Mouse (Mus musculus) gastrocnemius, postnatal 4 days (tissue): Measurements from ENCODE around the gene Ica1l. TPM values are rescaled to one million over a fixed set of nuclear protein-coding genes. Genes with fewer than 3 reads are reported as not detected.
A peak's percentile ranks its signal among the peaks of the same experiment; 100 is the strongest.
"Not testable (repeated sequence)": the region's sequence is repeated elsewhere in the genome, so short reads cannot be mapped to it uniquely, and the experiment has no call there.

ENCODE experiments used
- DNase-seq, 2 experiments: peaks; one replicate each; pipeline ENCODE4 v3.0.0; 2021 to 2022; ENCODE audit warnings: low spot score in 2 of 2, mixed read lengths in 2 of 2
- long read RNA-seq, 2 experiments: library from polyadenylated mRNA; stranded (forward); transcript quantifications; one replicate each; pipeline ENCODE4 v2.0.0; 2021
- total RNA-seq, 2 experiments: library from RNA; stranded (reverse); gene quantifications; 2 replicates each; pipeline ENCODE4 v1.2.3; 2021

The Ica1l gene
- 1 to 10 TPM in 1 of 2 experiments, under 1 TPM in 1; 0.61 to 1.4 TPM for total RNA-seq
- long read RNA-seq, experiment 1, partial matches to known transcripts: 0 of 2 reads
- long read RNA-seq, experiment 1, other reads (novel, unspliced or antisense): 2 of 2 reads
- long read RNA-seq, experiment 2, partial matches to known transcripts: 0 of 5 reads
- long read RNA-seq, experiment 2, other reads (novel, unspliced or antisense): 4 of 5 reads

GRCm38 (mm10) chr1:60042796-60043469 lies at the start of gene Ica1l:
TSS of gene Ica1l (minus strand) at chr1:60043184.
- peak; percentile 58 to 66 for DNase-seq

- DNase-seq: no peak
Measured at GRCm38 (mm10) chr1:60076411-60076810, 33.4 kb upstream of the Ica1l start.

DNA sequence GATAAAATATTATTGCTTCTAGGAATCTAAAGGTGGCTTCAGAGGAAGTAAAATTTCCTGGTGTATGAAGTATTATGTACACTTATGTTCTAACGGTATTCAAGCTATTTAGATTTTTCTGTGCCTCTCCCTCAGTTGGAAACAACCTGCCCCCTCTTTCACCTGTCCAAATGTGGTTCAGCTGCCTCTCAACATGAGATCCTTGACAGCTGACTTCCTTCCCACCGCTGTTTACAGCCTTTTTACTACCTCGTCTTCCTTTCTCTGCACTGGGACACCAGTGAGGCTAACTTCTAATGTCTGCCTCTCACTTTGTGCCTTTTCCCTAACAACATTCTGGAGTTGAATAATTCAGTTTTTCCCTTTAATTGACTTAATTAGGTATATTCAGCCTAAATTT lies 32.6 kb upstream of the Ica1l start:
- no peak for DNase-seq

DNA sequence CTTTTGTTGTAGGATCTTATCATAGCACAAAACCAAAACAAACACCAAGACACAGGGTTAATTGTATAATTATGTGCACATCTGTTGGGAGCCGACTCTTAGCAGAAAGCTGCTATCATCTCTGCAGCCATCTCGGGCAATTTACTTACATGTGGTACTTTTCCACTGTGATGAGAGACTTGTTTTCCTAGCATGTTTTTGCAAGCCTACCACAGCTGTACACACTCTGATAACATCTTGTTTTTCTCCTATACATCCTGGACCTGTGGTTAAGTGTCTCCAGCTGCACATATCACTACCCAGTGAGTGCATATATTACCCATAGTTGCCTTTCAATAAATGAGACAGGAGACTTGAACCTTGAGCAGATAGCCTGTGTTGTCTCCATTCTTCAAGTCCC lies 32.0 kb upstream of the Ica1l start:
- DNase-seq: no peak

GRCm38 (mm10) chr1:60070725-60071124 lies 27.7 kb upstream of the Ica1l start:
- DNase-seq: not testable (repeated sequence)

DNA sequence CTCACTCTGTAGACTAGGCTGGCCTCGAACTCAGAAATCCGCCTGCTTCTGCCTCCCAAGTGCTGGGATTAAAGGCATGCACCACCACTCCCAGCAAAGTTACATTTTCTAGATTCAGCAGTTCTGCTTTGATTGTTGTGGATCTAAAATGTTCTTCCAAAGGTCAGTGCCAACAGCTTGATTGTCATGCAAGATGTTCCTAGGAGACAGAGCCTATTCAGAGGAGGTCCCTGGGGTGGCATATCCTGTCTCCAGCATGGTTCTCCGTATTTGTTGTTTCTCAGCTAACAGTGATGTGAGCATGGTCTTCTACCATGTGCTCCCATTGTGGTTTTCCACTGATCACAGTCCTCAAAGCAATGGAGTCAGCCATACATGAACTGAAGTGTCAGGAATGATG lies 13.3 kb upstream of the Ica1l start:
- DNase-seq: no peak

DNA sequence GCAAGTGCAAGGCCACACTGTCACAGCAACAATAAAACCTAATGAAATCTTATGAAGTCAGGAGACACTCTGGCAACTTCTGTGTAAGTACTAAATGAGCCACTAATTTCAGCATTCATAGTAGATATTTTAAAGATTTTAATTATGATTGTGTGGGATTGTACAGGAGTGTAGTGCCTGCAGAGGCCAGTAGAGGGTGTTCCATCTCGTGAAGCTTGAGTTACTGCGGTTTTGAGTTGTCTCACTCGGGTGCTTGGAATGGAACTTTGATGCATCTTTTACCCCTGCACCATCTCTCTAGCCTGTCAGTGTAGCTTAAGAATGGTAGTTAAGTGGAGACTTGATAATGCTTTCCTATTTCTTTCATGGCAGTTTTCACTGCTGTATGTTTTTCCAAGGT lies 11.7 kb upstream of the Ica1l start:
- DNase-seq: no peak

- DNase-seq: not testable (repeated sequence)
Measured at GRCm38 (mm10) chr1:60047481-60047880, 4.5 kb upstream of the Ica1l start.

- DNase-seq: no peak
Measured at GRCm38 (mm10) chr1:60044595-60044994, 1.6 kb upstream of the Ica1l start.

DNA sequence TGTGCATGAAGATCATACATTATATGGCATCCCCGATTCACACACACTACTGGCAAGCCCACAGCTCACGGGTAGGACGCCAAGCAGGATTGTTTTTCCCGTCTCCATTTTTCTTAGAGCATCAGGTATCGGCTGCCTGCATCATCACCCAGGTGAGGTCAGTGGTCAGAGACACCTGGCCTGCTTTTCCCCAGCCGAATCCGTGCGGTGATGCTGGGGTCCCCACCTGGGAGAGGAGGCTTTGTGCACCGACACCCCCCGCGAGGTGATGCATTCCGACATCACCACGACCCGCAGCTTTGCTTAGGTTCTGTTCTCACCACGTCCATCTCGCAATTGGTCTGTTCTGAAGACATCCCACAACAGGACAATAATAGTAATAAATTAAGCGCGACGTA lies 587 bp downstream of the Ica1l start:
- no peak for DNase-seq

DNA sequence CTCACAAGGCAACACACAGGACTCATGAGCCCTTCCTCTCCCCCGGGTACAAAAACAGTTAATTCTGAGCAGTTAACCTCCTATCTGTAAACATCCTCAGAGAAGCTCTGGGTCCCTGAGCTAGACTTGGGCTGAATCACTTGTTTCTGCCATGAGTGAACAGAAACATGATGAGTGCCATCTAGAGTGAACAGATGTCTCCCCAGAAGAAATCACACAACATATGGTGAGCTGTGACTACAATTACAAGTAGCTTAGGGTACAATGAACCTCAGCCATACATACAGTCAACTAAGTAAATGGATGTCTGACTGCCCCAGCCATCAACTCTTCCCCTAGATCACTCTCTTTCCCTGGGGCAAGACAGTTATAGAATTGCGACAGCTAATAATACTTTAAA lies 7.9 kb downstream of the Ica1l start:
- no peak for DNase-seq

DNA sequence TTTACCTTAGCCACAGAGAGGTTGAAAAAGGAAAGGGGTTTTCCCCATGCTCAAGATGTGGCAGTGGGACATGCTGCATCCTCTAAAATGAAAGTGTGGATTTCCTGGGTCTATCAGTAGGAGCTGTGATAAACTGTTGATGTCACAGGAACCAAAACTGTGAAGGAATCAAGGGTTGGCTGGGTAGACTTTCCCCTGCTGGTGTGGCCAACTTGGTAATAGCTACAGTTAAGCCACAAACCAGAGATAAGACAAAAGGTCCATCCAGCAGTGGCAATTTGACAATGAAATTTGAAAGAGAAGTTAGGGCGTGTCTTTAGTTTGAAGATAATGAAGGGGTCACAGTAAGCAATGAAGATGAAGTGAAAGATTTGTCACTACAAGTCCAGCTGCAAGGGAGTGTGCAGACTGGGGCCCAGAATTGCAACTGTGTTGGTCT lies 25.9 kb downstream of the Ica1l start:
- no peak for DNase-seq

DNA sequence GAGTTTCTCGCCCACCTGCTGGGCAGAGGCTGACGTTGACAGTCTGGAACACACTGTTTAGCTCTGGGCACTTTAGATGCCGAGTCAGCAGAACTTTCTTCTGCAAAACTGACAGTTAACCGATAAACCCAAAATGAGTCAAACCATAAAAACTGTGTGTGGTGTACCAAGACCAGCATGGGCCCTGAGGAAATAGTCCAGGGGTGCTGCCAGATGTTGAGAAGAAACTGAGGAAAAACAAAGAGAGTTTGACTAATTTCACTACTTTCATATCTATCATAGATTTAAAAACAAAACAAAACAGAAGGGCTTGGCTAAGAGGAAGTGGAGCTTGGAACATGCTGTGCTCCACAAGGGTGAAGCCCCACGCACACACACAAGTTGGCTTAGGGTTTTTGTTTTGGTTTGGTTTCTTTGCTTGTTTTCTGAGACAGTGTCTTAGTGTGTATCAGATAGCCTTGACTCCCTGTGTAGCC lies 26.8 kb downstream of the Ica1l start:
- DNase-seq: no peak

GRCm38 (mm10) chr1:60015511-60015910 lies 27.5 kb downstream of the Ica1l start:
- DNase-seq: no peak

DNA sequence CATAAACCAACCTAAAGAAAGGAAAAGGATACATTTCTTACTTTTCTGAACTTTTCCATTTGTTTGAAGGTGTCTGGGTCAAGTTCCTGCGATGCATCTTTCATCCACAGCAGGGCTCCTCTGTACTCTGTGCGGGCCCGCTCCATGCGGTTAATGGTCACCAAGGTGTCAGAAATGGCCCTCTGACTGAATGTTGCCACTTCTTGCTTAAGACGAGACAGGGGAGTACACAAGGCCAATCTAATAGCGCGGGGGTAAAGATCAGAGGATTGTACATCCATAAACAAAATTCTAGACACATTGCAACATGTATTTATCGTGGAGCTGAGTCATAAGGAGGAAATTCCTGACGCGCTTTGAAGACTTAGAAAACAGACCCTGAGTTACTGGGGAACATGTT lies 29.2 kb downstream of the Ica1l start:
- DNase-seq: no peak

- DNase-seq: no peak
Measured at GRCm38 (mm10) chr1:60008743-60009142, 34.2 kb downstream of the Ica1l start.

- DNase-seq: no peak
Measured at GRCm38 (mm10) chr1:60007337-60007736, 35.6 kb downstream of the Ica1l start.

GRCm38 (mm10) chr1:60000319-60000718 lies 42.7 kb downstream of the Ica1l start:
- no peak for DNase-seq

DNA sequence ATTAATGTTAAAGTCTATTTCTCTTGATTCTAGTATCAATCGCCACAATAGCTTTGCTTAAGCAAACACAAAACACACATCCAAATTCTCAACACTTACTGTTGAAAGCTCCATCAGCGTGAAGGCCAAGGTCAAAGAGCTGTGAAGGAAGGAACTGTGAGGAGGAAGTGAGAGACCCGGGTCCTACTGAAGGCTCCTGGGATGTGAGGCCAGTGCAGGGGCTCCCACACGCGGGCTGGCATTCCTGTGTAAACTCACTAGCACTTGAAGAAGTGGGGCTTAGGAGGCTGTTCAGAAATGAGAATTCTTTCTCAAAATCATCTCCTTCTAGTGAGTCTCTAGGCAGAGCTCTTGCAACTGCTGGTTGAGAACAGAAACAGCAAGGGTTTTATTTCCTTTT lies 45.6 kb downstream of the Ica1l start:
- no peak for DNase-seq

GRCm38 (mm10) chr1:59995646-59996045 lies 47.3 kb downstream of the Ica1l start:
- DNase-seq: no peak

GRCm38 (mm10) chr1:59987399-59988040 lies 55.5 kb downstream of the Ica1l start:
- DNase-seq: no peak

DNA sequence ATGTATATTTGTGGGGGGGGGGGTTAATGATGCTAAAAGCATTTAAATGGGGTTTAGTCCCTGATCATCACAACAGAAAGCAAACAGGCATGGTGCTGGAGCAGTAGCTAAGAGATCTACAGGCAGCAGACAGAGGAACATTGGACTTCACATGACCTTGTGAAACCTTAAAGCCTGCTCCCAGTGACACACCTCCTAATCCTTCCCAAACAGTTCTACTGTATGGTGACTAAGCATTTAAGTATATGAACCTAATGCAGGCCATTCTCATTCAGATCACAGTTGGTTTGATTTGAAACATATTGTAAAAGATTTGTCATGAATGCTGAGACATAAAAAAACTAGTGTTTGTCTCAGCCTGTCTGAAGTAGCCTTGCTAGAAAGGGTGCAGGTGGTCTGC lies 56.4 kb downstream of the Ica1l start:
- DNase-seq: no peak
